Mouse (Mus musculus): ENCODE measurements around the gene Amz2.
"Not testable (repeated sequence)": the region's sequence is repeated elsewhere in the genome, so short reads cannot be mapped to it uniquely, and the experiment has no call there.

Amz2 gene

GRCm38 (mm10) chr11:109472171-109472691 lies 46.5 kb downstream of the Amz2 start:
- peak; percentile 74 to 75 for DNase-seq

GRCm38 (mm10) chr11:109472821-109473170 lies 47.0 kb downstream of the Amz2 start:
- DNase-seq, result no peak

- peak; percentile 95 to 96 for DNase-seq
Observed at GRCm38 (mm10) chr11:109473171-109474085, 47.7 kb downstream of the Amz2 start, which contains the start of the genes Arsg and Slc16a6. TSS of gene Arsg (plus strand) at chr11:109473374. TSS of gene Slc16a6 (minus strand) at chr11:109473598.

GRCm38 (mm10) chr11:109474086-109474742 lies 48.5 kb downstream of the Amz2 start:
- DNase-seq, result no peak

GRCm38 (mm10) chr11:109474836-109475235 lies 49.1 kb downstream of the Amz2 start:
- no peak for DNase-seq

GRCm38 (mm10) chr11:109475717-109476116 lies 50.0 kb downstream of the Amz2 start:
- no peak for DNase-seq

GRCm38 (mm10) chr11:109476241-109476640 lies 50.5 kb downstream of the Amz2 start:
- no peak for DNase-seq

GRCm38 (mm10) chr11:109476653-109477052 lies 50.9 kb downstream of the Amz2 start:
- DNase-seq, result no peak

- DNase-seq, result no peak
Observed at GRCm38 (mm10) chr11:109477606-109478380, 52.0 kb downstream of the Amz2 start.

GRCm38 (mm10) chr11:109479575-109480285 lies 54.0 kb downstream of the Amz2 start:
- peak; percentile 19 to 33 for DNase-seq

GRCm38 (mm10) chr11:109480440-109480839 lies 54.7 kb downstream of the Amz2 start:
- no peak for DNase-seq

- no peak for DNase-seq
Observed at GRCm38 (mm10) chr11:109485398-109486045, 59.8 kb downstream of the Amz2 start.

GRCm38 (mm10) chr11:109487111-109487510 lies 61.4 kb downstream of the Amz2 start:
- no peak for DNase-seq

GRCm38 (mm10) chr11:109487991-109488684 lies 62.4 kb downstream of the Amz2 start:
- DNase-seq, result no peak

GRCm38 (mm10) chr11:109489763-109490162 lies 64.0 kb downstream of the Amz2 start:
- no peak for DNase-seq

GRCm38 (mm10) chr11:109491844-109492243 lies 66.1 kb downstream of the Amz2 start:
- DNase-seq, result no peak

- DNase-seq, result not testable (repeated sequence)
Observed at GRCm38 (mm10) chr11:109492847-109493464, 67.2 kb downstream of the Amz2 start.

GRCm38 (mm10) chr11:109494890-109495770 lies 69.4 kb downstream of the Amz2 start:
- peak; percentile 76 to 77 for DNase-seq

GRCm38 (mm10) chr11:109495771-109496474 lies 70.2 kb downstream of the Amz2 start:
- peak; percentile 63 to 68 for DNase-seq

Measured in B cell, adult 2 months (primary cell).